In genomic region chr8:127440161-127440833, GRCm38 (mm10) we compare ENCODE assay signal across 8 mouse cellular contexts.
DNase-seq lines count a peak whose midpoint lies in the region; ATAC-seq and TF ChIP-seq lines count a peak whose summit lies in the region.

No protein-coding gene starts in this region.

- no peak overlapping the region for H3K27ac ChIP-seq in cortical plate, adult 2 months (ENCODE audit: insufficient read depth, low read length)
- peak overlapping the region; percentile 91 for H3K27ac ChIP-seq in liver, postnatal 0 days (ENCODE audit: low read depth)

- ATAC-seq in liver, postnatal 0 days: peak; percentile 47
- ATAC-seq in monocyte, adult 5-6 weeks (replicated peaks; ENCODE audit: insufficient number of reproducible peaks, low FRiP score, low TSS enrichment, poor library complexity, severe bottlenecking): no peak

- H3K9ac ChIP-seq in liver, postnatal 0 days (replicated peaks): peak overlapping the region; percentile 56

- H3K27me3 ChIP-seq in liver, postnatal 0 days (ENCODE audit: insufficient read depth, low read length): no peaks in the 10 kb centered on the region

- H3K36me3 ChIP-seq in liver, postnatal 0 days (replicated peaks; ENCODE audit: insufficient read depth, low read length): no peaks in the 10 kb centered on the region

- H3K4me2 ChIP-seq in liver, postnatal 0 days (ENCODE audit: low read depth, low read length): peak overlapping the region; percentile 67

- DNase-seq in left cerebral cortex, adult 8-10 months (ENCODE audit: low spot score in 2 of 2): peak; percentile 16 to 74
- DNase-seq in left cerebral cortex, postnatal 4 days: no peak
- DNase-seq in kidney, adult 11 months: peak; percentile 77
- DNase-seq in liver, postnatal 0 days: peak; percentile 30
- DNase-seq in layer of hippocampus, adult 18-20 months (ENCODE audit: low spot score in 2 of 2): no peak
- no peak for DNase-seq in urinary bladder, postnatal 25 days (ENCODE audit: low spot score)

- TF ChIP-seq CTCF in cortical plate, adult 2 months (IDR thresholded peaks at IDR 0.05; ENCODE audit: extremely low read depth, insufficient read depth, low read length): no peak
- no peak for TF ChIP-seq CTCF in liver, postnatal 0 days (IDR thresholded peaks at IDR 0.05; ENCODE audit: low read depth)

- WGBS in liver, postnatal 0 days (ENCODE audit: insufficient replicate concordance): 58% methylated on average over 9 of the region's 9 CpGs

- peaks cover 7% of the 10 kb centered on the region for H3K4me1 ChIP-seq in cortical plate, adult 2 months (ENCODE audit: control insufficient read depth, insufficient read depth, low read length)
- H3K4me1 ChIP-seq in liver, postnatal 0 days (ENCODE audit: insufficient read depth): peaks cover 11% of the 10 kb centered on the region; the same call in 1 of the 2 replicates

- peak overlapping the region; percentile 5 for H3K4me3 ChIP-seq in cortical plate, adult 2 months (ENCODE audit: insufficient read depth, low read length)
- peak overlapping the region; percentile 40 for H3K4me3 ChIP-seq in liver, postnatal 0 days (ENCODE audit: low read depth, low read length)

- 0 out of 2 replicates have a peak, but pooled peaks have one; percentile 18 for TF ChIP-seq EP300 in liver, postnatal 0 days (IDR thresholded peaks at IDR 0.05; ENCODE audit: low read depth)

- intact Hi-C loops in left cerebral cortex, postnatal 4 days (cut with DNase I): no loop called here

- 0 out of 2 replicates have a peak, but pooled peaks have one; percentile 28 for TF ChIP-seq POLR2A in cortical plate, adult 2 months (IDR thresholded peaks at IDR 0.05; ENCODE audit: extremely low read depth, insufficient read depth, low read length)

- no peaks in the 10 kb centered on the region for H3K9me3 ChIP-seq in liver, postnatal 0 days (ENCODE audit: low read length)

Comparison
In these comparisons a context has a peak if more than half of its experiments do, and no peak if none do; other contexts are left out.
1. DNase-seq: peak in left cerebral cortex, adult 8-10 months (2 of 2), kidney, adult 11 months (single experiment) and liver, postnatal 0 days (single experiment); none in left cerebral cortex, postnatal 4 days (single experiment), layer of hippocampus, adult 18-20 months (0 of 2) and urinary bladder, postnatal 25 days (single experiment).